Mouse (Mus musculus) layer of hippocampus, postnatal 25 days (tissue): ENCODE data around the gene Wdr63. TPM values are rescaled to one million over a fixed set of nuclear protein-coding genes. Genes with fewer than 3 reads are reported as not detected.
"Not testable (repeated sequence)": the region's sequence is repeated elsewhere in the genome, so short reads cannot be mapped to it uniquely, and the experiment has no call there.

ENCODE experiments used
- DNase-seq, 2 experiments: peaks; one replicate each; pipeline ENCODE4 v3.0.0; 2022; ENCODE audit warnings: mixed read lengths in 2 of 2, low spot score in 1 of 2; ENCODE audit errors: extremely low spot score in 1 of 2
- total RNA-seq, 2 experiments: library from RNA; stranded (reverse); gene quantifications; 2 replicates each; pipeline ENCODE4 v1.2.3; 2021

Wdr63 gene
- total RNA-seq, 2 experiments from 2014 or later: 0.54 TPM

DNA sequence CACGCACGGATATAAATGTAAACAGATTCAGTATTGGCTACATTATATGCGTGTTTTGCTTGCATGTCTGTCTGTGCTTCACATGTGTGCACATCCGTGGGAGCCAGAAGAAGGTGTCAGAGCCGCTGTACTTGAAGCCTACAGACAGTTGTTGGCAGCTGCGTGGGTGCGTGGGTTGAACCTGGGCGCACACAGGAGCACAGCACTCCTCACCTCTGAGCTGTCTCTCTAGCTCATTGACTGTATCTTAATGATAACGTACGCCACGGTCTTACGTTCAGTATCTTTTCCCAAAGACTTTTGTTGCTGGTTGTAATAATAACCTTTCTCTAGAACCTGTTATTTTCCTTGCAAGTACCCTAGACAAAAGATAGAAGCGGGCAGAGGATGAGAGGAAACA is 91.0 kb downstream of the Wdr63 start:
- no peak for DNase-seq

DNA sequence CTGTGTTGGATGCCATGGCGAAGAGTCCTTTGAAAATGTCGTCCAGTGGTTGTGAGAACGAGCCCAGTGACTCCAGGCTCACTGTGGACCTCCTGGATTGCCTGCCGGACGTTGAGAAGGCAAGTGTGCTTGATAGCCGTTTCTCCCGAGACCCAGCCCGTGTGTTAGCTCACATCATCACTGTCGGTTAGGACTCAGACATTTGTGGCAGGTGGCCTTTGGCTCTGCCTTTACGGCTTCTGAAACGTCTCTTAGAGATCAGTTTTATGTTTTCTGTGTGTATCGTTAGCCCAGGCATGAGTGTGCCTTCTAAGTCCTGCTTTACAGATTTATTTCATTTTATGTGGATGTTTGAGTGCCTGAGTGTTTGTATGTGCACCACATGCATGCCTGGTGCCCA is 93.6 kb downstream of the Wdr63 start:
- no peak for DNase-seq

DNA sequence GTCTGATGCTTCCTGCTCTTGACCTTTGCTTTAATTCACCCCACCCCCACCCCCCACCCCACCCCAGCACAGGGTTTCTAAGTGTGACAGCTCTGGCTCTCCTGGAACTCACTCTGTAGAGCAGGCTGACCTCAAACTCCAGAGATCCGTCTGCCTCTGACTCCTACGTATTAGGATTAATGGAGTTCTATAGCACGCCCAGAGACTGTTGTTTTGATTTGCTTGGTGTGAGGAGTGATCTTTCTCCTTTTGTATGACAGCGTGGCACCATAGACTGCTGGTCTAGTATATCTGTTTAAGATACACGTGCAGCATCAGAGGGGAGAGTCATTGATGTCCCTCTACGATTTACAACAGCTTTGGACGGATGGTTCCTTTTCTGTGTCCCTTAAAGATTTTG is 94.4 kb downstream of the Wdr63 start:
- no peak for DNase-seq

DNA sequence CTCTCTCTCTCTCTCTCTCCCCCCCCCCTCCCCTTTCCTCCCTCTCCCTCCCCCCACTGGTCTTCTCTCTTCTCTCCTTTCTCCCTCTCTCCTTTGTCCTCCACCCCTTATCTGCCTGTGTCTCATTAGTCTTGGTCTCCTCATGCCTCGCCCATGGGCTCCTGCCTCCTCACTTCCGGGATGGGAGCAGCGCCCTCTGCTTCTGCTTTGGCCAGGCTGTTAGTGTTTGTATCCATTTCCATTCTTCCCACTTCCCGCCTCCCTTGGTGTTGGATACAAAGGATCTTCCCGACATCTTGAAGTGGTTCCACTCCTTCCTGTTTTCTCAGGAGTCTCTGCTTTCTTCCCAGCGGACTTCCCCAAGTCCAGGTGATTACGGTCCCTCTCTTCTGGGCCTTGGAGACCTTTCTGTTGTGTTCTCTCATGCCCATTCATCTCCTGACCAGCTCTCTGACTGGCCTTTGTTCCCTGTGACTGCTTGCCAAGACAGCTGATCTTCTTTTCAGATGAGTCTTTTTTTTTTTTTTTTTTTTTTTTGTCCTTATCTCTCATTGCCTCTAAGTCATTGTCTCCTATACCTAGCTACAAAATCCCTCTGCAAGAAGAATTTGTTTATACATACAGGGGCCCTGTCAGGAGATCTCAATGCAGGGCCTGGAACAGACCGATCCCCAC is 96.2 kb downstream of the Wdr63 start:
- no peak for DNase-seq

DNA sequence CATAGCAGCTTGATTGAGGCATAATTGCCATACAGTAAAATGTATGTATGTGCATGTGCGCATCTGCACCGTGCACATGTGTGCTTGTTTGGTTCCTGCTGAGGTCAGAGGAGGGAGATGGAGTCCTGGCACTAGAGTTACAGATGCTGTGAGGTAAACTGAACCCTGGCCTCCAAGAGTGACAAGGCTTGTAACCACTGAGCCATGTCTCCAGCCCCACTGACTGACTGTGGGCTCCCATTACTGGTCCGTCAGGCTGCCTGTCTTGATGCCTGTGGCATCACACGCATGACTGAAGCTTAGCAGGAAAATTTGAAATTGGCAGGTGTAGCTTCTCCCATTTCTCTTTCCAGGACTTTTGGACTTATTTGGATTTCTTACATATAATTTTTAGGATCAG is 97.2 kb downstream of the Wdr63 start:
- no peak for DNase-seq

DNA sequence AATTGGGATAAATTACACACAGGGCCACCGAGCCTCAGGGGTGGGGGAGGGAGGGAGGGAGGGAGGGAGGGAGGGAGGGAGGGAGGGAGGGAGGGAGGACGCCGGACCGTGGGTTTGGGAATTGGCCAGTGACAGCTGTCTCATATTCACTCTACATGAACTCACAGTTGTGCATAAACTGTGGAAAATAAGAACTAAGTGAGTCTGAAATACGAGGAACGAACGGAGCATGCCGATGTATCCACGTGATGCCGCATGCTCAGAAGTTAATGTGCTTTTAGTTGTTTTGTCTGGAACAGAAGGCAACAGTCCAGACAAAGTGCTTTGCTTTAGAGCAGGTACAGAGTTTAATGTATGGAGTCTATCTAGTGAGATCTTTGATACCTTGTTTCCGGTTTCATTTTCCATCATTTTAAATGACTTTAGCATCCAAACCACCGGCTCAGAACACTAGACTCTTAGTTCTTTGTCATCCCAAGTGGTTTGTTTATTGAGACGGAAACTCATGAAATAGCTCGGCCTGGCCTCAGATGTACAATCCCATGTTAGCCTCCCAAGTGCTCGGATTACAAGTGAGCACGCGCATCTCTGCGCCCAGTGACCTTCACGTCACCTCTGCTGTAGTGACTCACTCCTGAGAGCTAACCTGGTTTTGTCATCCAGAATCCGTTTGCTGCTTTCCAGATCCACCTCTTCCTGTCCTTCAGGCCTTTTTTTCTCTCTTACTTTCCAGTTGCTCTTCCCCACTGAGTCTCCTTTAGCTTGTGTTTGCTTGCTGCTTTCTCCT is 97.9 kb downstream of the Wdr63 start:
- DNase-seq: no peak

DNA sequence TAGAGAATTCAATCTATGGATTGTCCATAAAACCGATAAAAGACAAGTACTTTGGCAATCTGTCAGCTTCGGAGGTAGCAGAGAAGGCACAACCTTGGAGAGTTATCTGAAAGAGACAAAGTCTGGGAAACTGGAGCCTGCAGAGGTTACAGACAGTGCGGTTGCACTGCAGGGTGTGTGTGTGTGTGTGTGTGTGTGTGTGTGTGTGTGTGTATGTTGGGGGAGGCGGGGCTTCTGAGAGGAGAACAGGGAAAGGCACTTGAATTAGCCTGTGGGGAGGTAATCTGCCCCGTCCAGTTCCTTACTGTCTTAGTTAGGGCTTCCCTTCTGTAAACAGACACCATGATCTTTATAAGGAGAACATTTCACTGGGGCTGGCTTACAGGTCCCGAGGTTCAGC is 100.1 kb downstream of the Wdr63 start:
- no peak for DNase-seq

DNA sequence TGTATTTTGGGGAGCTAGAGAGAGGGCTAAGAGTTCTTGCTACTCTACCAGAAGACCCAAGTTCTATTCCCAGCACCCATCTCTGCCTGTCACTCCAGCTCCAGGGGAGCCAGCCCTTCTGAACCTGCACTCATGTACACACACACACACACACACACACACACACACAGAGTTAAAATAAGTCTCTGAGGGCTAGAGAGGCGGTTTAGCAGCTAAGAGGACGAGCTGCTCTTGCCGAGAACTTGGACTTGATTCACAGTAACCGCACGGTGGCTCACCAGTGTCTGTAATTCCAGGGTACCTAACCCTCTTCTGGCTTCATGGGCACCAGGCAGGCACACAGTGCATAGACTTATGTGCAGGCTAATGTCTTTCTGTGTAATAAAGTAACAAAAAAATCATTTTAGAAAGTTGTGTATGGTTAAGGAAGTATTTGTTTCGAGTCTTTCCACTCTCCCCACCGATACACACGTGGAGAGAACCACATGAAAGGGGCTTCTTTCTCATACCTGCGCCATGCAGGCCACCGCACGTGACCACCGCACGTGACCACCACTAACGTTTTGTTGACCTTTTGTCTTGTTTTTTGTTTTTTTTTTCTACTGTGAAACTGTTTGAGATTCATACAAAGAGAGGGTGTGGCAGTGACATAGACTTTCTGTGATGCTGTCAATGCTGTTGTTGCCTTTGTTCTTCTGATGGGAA is 103.4 kb downstream of the Wdr63 start:
- DNase-seq: no peak

DNA sequence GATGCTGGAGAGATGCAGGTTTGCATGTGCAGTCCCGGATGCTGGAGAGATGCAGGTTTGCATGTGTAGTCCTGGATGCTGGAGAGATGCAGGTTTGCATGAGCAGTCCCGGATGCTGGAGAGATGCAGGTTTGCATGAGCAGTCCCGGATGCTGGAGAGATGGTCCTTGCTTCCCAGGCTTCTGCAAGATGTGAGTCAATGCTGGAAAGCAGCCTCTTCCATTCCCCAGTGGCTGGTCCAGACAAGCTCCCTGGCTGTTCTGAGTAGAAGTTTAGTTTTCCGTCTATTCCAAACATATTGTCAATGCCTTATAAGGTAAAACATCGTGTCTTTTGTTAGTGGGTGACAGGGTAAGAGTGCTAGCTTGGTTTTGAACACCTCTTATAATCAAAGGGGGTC is 111.4 kb downstream of the Wdr63 start:
- not testable (repeated sequence) for DNase-seq

DNA sequence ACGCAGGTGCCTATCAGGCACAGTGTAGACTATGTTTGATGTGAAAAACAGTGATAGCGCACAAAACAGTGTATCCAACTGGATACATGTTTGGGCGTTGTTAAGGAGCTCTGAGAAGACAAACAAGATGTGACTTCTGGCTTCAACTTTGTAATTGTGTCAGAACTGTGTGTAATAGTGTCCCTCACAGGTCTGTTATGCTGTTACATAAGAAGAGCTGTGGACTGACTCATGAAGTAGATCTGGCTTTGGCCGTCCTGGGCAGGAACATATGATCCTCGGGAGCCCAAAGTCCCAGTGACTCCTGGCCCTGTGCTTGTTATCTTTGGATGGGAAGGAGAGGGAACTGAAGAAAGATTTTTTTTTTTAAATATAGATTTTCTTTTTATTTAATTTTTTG is 112.4 kb downstream of the Wdr63 start:
- DNase-seq: no peak

DNA sequence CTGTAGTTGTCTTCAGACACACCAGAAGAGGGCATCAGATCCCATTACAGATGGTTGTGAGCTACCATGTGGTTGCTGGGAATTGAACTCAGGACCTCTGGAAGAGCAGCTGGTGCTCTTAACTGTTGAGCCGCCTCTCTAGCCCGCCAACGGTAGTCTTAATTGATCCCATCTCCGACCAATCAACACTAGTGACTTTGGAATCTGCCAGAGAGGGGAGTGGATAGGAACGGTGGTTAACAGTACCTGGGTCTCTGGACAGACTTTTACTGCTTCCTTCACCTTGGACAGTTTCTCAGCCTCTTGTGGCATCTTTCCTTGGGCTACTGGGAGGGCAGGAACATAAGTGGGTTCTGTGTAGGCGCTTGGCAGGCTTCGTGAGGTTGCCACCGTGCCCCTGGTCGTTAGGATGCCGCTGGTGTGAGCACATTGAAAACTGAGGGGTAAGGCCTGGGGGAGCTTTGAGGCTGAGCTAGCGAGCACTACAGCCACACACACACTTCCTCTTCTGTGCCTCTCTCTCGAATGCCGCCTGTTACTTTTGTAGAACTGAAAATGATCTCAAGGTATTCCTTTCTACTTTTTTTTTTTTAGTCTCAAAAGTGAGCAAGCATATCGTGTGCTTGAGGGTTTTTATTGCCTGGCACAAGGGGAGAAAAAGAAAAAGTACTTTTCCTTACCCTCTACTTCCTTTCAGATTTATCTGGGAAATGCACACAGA is 114.3 kb downstream of the Wdr63 start:
- DNase-seq: no peak

DNA sequence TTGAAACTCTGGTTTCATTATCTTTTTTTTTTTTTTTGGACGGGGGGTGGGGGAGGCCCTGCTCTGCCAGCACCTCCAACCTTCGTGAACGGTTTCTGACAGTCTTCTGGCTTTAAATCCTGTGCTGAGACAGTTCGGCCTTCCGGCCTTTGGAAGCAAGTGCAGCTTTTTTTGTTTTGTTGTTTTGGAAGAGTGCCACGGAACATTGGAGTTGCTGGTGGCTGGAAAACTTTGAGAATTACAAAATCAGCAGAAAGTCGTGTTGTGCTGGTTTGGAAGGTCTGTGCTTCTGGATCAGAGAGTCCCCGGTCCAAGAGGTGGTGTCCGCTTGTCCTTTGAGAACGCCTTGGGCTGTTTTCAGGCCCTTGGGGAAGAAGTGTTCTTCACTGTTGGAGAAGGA is 115.1 kb downstream of the Wdr63 start:
- DNase-seq: no peak

DNA sequence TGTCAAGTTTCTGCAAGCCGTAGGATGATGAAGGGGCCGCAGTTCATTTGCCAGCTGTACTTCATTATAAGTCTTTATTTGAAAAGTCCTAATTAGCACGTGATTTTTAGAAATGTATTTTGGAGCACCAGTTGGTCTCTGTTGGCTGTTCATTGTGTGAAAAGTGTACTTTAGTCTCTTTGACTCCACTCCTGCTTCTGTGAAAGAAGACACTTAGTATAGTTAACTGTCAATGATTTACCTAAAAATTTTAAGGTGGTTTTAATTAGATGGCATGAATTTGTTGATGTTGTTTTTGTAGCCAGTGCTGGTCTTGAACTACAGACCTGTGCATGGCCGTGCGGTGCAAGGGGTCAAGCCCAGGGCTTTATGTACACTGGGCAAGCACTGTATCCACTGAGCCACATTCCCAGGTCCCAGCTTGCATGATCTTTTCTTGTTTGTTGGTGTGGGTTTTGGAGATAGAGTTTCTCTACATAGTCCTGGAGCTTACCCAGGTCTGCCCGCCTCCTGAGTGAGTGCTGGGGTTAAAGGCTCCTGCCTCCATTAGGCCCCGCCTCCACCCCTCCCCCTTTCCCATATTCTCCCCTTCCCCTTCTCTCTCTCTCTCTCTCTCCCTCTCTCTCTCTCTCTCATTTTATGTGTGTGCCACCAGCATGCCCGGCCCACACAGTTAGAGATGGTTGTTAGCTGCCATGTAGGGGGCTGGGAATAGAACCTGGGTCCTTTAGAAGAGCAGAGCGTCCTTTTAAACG is 115.8 kb downstream of the Wdr63 start:
- DNase-seq: no peak

DNA sequence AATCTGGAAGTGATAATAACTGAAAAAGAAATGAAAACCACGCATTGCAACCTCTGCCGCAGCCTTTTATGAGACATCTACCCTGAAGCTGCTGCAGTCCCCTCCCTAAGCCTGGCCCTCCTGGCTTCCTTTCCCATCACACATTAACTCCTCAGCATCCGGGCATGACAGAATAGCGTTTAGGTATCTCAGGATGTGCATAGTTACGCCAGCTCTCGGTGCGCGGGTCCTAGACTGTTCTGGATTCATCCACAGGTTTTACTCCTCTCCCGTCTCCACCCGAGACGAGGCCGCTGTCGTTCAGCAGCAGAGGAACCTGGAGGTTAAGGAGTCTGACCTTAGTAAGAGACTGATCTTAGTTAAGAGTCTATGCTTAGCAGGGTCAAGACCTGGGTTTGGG is 116.8 kb downstream of the Wdr63 start:
- DNase-seq: no peak

Other genes with a start within 250 kb of the Wdr63 start
- 10 to 100 TPM; 12.7 TPM for gene Bcl10, start 185.3 kb downstream of the Wdr63 start, total RNA-seq
- gene 2410004B18Rik, start 170.1 kb downstream of the Wdr63 start, total RNA-seq: 10 to 100 TPM; 36.5 to 37.4 TPM
- 1 to 10 TPM; 4.5 to 4.6 TPM for gene Syde2, start 120.3 kb downstream of the Wdr63 start, total RNA-seq
- gene Mcoln3, start 9.3 kb upstream of the Wdr63 start, total RNA-seq: not detected
- gene Mcoln2, start 41.7 kb upstream of the Wdr63 start, total RNA-seq: not detected
- under 1 TPM; 0.47 to 0.57 TPM for gene Lpar3, start 112.8 kb upstream of the Wdr63 start, total RNA-seq